Mouse (Mus musculus) heart, postnatal 14 days (tissue): ENCODE data around the gene Wfdc1. TPM values are rescaled to one million over a fixed set of nuclear protein-coding genes. Genes with fewer than 3 reads are reported as not detected.

Experiments
- DNase-seq, 2 experiments: peaks; one replicate each; pipeline ENCODE4 v3.0.0; 2021 to 2022
- intact Hi-C: fragments of 180-260 bp; cut with DNase I; formaldehyde crosslinking; loops from one replicate; pipeline ENCODE4 v1.15.1; 2025
- total RNA-seq, 2 experiments: library from RNA; stranded (reverse); gene quantifications; 2 replicates each; pipeline ENCODE4 v1.2.3; 2021

Wfdc1 gene
- total RNA-seq, 2 experiments from 2014 or later = 48.2 to 51.1 TPM

DNA sequence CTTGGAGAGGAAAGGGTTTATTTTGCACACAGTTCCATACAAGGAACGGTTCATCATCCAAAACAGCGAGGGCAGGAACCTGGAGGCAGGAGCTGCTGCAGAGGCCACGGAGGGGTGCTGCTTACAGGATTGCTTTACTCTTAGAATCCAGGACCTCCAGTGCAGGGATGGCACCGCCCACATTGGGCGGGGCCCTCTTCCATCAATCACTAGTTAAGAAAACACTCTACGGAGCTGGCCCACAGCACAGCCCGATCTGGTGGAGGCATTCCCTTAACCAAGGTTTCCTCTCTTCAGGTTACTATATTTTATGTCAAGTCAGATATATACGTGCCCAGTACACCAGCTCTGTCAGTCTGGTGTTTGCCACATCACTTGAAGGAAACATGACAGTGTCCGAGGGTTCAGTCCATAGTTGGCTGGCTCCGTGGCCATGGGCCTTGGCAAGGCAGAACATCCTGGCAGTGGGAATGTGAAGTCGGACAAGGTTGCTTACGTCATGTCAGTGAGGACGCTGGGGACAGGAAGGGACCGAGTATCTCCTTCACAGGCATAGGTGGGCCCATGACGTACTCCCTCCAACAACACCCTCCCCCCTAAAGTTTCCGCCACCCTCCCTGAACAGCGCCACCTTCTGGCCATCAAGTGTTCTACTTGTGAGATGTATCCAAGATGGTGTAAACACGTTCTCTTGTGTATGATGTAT is 12.1 kb downstream of the Wfdc1 start:
- intact Hi-C loops = loop anchor here (5.0 to 10.0 kb wide), 3 partner anchors 76 to 263 kb away; no protein-coding TSS in a partner anchor
- DNase-seq = peak; percentile 33 to 44

- intact Hi-C loops = loop anchor here (5.0 to 10.0 kb wide), 3 partner anchors 77 to 264 kb away; no protein-coding TSS in a partner anchor
- DNase-seq = no peak
Measured at GRCm38 (mm10) chr8:119679184-119679583, 13.0 kb downstream of the Wfdc1 start.

- intact Hi-C loops = loop anchor here (10.0 kb wide), 1 partner anchor 234 kb away; no protein-coding TSS in a partner anchor
- no peak for DNase-seq
Measured at GRCm38 (mm10) chr8:119690602-119691001, 24.4 kb downstream of the Wfdc1 start.

DNA sequence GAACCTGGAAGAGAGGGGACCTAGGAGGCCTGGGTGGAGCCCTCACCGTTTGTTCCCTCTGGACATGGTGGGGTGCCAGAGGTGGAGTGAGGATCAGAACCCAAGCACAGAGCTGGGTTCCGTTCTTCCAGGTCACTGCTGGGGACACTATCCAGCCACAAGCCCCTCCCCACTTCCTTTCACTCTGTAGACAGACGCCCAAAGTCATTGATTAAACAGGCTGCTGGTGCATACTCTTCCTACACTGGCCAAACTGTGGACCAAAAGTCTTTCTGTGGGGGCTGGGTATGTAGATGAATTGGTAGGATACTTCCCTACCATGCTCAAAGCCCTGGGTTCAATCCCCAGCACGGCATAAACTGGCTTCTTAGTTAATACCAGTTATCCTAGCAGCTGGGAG is 25.8 kb downstream of the Wfdc1 start:
- DNase-seq = no peak
- intact Hi-C loops = loop anchor here (10.0 kb wide), 1 partner anchor 233 kb away; no protein-coding TSS in a partner anchor

- intact Hi-C loops = loop anchor here (5.0 to 10.0 kb wide), 2 partner anchors 163 to 230 kb away; no protein-coding TSS in a partner anchor
- no peak for DNase-seq
Measured at GRCm38 (mm10) chr8:119694696-119695095, 28.5 kb downstream of the Wfdc1 start.

DNA sequence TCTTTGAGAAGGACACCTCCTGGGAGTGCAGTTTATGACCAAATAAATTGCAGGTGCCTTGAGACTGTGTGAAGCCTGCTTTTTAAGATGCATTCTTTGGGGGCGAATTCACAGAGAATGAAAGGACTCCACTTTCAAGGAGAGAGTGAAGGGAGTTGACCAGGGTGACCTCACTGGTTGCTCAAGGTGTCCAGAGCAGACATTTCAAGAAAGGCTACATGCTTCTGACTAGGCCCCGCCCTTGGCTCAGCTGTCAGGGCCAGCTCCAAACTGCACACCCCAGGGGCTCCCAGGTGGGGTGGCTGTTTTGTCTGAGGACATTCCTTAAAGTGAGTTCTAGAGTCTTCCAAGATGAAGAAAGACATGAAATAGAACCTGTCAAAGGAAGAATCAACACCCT is 31.0 kb downstream of the Wfdc1 start:
- intact Hi-C loops = loop anchor here (5.0 to 10.0 kb wide), 2 partner anchors 160 to 228 kb away; no protein-coding TSS in a partner anchor
- no peak for DNase-seq

GRCm38 (mm10) chr8:119698960-119699359 is 32.8 kb downstream of the Wfdc1 start:
- intact Hi-C loops = loop anchor here (1.0 to 10.0 kb wide), 4 partner anchors 44 to 226 kb away; no protein-coding TSS in a partner anchor
- peak; percentile 72 to 79 for DNase-seq

- no peak for DNase-seq
- intact Hi-C loops = loop anchor here (1.0 to 10.0 kb wide), 4 partner anchors 43 to 225 kb away; no protein-coding TSS in a partner anchor
Measured at GRCm38 (mm10) chr8:119699549-119700134, 33.5 kb downstream of the Wfdc1 start, which contains the start of gene Atp2c2. Atp2c2 (plus strand) TSS chr8:119700009.

GRCm38 (mm10) chr8:119702965-119703364 is 36.8 kb downstream of the Wfdc1 start:
- intact Hi-C loops = no loop called here
- no peak for DNase-seq

DNA sequence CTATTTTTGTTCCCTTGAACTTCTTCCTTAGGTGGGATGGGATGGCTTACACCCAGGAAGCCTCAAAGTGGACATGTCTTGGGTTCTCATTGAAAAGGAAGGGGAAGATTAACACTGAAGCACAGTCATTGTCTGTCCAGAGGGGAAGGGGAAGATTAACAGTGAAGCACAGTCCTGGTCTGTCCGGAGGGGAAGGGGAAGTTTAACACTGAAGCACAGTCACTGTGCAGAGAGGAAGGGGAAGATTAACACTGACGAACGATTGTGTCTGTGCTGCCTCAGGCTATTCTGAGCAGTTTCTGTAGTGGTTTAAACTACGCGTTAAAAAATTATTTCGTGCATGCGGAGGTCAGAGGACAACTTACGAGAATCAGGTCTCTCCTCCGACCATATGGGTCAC is 41.0 kb downstream of the Wfdc1 start:
- intact Hi-C loops = no loop called here
- no peak for DNase-seq

DNA sequence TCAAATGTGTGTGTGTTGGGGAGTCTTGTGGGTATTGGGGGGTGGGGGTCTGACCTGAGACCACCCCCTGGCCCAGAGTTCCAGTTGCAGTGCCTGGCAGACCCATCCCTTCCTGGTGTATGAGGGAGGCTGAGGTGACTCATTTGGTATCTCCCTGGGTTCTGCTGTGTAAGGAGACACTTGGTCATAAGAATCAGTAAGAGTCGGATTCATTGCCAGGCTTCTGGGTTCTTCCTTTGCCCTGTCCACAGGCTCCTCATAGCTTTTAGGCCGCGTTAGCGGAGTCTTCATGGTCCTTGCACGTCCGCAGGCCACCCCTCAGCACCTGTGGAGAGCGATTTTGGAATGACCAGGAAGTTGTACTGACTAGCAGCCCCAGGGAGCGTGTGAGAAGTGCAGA is 42.3 kb downstream of the Wfdc1 start:
- DNase-seq = no peak
- intact Hi-C loops = no loop called here

GRCm38 (mm10) chr8:119708878-119709702 is 42.9 kb downstream of the Wfdc1 start:
- intact Hi-C loops = no loop called here
- DNase-seq = peak; percentile 39 to 54

DNA sequence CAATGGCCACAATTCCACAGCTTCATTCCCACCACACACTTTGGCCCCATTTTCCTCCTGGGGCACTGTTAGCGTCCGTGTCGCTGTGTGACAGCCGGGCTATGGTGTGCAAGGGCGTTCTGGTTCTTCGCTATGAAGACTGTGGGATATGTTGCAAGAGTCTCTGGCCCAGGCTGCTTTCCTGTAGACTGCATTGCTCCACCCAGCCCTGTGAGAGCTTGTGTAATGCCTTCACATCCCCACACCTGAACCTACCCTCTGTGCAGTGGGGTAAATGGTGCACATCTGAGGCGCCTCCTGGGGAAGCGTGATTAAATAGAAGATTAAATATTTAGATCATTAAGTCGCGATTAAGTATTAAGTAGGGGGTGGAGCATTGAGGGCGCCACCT is 43.5 kb downstream of the Wfdc1 start:
- intact Hi-C loops = no loop called here
- DNase-seq = no peak

- DNase-seq = peak in 1 of 2 experiments; percentile 24
- intact Hi-C loops = no loop called here
Measured at GRCm38 (mm10) chr8:119712226-119712625, 46.1 kb downstream of the Wfdc1 start.

GRCm38 (mm10) chr8:119713421-119713820 is 47.3 kb downstream of the Wfdc1 start:
- no peak for DNase-seq
- intact Hi-C loops = no loop called here

- intact Hi-C loops = no loop called here
- peak; percentile 40 to 52 for DNase-seq
Measured at GRCm38 (mm10) chr8:119715221-119715620, 49.1 kb downstream of the Wfdc1 start.

GRCm38 (mm10) chr8:119716730-119717299 is 50.6 kb downstream of the Wfdc1 start:
- no peak for DNase-seq
- intact Hi-C loops = no loop called here

DNA sequence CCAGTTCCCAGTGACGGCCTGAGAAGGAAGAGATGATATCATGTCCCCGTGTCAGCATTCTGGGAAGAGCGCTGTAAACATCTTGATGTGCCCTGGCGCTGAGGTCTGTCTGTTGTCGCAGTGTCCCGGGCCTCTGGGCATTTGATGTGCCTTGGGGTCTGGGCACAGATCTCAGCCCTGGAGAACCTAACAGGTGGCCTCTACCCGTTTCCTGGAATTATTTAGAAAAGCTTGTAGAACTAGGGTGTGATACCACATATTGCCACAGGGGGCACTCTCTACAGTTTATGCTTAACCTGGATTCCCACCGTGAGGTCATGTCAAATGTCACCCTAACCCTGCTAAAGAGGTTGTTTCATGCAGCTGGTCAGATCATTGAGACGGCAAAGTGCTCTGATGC is 51.6 kb downstream of the Wfdc1 start:
- peak in 1 of 2 experiments; percentile 31 for DNase-seq
- intact Hi-C loops = no loop called here

DNA sequence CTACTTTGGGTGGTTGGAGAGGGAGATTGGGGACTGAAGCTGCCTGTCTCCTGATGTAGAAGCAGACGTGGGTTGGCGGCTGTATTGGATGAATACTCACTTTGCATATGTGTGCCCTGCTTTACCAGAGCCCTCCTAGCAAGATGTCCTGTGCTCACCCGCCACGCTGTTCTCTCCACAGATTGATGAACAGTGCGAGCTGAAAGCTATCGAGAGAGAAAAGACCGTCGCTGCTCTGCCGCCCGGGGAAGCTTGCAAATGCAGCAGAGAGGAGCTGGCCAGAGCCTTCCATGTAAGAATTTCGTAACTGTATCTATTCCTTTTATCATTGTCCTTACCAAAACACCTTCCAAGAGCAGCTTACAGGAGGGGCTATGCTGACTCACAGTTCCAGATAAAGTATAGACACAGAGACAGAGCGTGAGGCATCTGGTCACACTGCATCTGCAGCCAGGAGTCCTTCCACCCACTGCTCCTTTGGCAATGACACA is 52.9 kb downstream of the Wfdc1 start:
- intact Hi-C loops = no loop called here

GRCm38 (mm10) chr8:119722348-119722747 is 56.2 kb downstream of the Wfdc1 start:
- intact Hi-C loops = no loop called here
- DNase-seq = no peak

More for the DNA sequence above, 52.9 kb downstream of the Wfdc1 start:
- no peak for DNase-seq
